Mouse (Mus musculus) CH12.LX (cell line): ENCODE measurements around the gene Slc16a9.

ENCODE experiments used
- CTCF ChIP-seq, 2 experiments: IDR thresholded peaks in 1 of 2; conservative IDR thresholded peaks in 1 of 2; 2 replicates each; pipeline ENCODE4 v1.5.1; 2011 to 2012; ENCODE audit warnings: low read depth in 2 of 2, low read length in 2 of 2, improper control_type of control experiment in 1 of 2, inconsistent platforms in 1 of 2, mild to moderate bottlenecking in 1 of 2, moderate library complexity in 1 of 2
- EP300 ChIP-seq: IDR thresholded peaks from 2 replicates; pipeline ENCODE4 v1.6.1; 2011; ENCODE audit warnings: low read length, improper control_type of control experiment
- MAX ChIP-seq: IDR thresholded peaks from 2 replicates; pipeline ENCODE4 v1.6.1; 2011; ENCODE audit warnings: low read length, improper control_type of control experiment
- MAZ ChIP-seq: IDR thresholded peaks from 2 replicates; pipeline ENCODE4 v1.6.1; 2012; ENCODE audit warnings: low read depth, mild to moderate bottlenecking, inconsistent platforms, low read length, improper control_type of control experiment, moderate library complexity
- NRF1 ChIP-seq: IDR thresholded peaks from 2 replicates; pipeline ENCODE4 v1.6.1; 2014; ENCODE audit warnings: low read depth, mild to moderate bottlenecking, inconsistent platforms, low read length, improper control_type of control experiment, moderate library complexity
- POLR2A ChIP-seq: IDR thresholded peaks from 2 replicates; pipeline ENCODE4 v1.6.1; 2011; ENCODE audit warnings: low read depth, mild to moderate bottlenecking, improper control_type of control experiment, low read length
- POLR2AphosphoS2 ChIP-seq: IDR thresholded peaks from 2 replicates; pipeline ENCODE4 v1.6.1; 2011; ENCODE audit warnings: low read depth, low read length, improper control_type of control experiment
- SMC3 ChIP-seq: IDR thresholded peaks from 2 replicates; pipeline ENCODE4 v1.6.1; 2011; ENCODE audit warnings: low read depth, low read length, improper control_type of control experiment
- TBP ChIP-seq: conservative IDR thresholded peaks from 2 replicates; pipeline ENCODE4 v1.6.1; 2011; ENCODE audit warnings: low read depth, low read length, improper control_type of control experiment
- UBTF ChIP-seq: IDR thresholded peaks from 2 replicates; pipeline ENCODE4 v1.6.1; 2012; ENCODE audit warnings: low read depth, mild to moderate bottlenecking, inconsistent platforms, low read length, improper control_type of control experiment, moderate library complexity
- USF2 ChIP-seq: conservative IDR thresholded peaks from 2 replicates; pipeline ENCODE4 v1.6.1; 2011; ENCODE audit warnings: low read depth, low read length, improper control_type of control experiment

DNA sequence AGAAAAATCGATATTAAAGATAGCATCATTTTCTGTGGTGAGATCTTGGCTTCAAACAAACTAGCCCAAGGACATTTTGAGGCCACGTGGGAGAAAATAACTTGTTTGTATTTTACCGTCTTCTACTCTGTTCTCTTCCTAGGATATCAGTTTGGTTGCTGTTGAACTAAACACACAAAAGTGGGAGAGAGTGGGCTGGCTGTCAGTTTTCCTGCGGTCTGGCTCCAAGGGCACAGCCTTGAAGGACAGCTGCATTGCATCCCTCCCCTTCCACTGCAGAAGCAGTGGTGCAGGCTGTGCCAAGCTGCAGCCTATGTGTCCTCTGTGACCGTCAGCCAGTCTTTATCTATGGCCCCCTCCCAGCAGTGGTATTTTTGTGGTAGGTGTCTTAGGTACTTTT is 54.8 kb downstream of the Slc16a9 start:
- TF ChIP-seq NRF1 (no peak), UBTF (no peak), EP300 (no peak), CTCF (conservative IDR thresholded peaks at IDR 0.05 in 1 of 2, IDR thresholded peaks at IDR 0.05 in 1 of 2; ENCODE audit: low read depth in 2 of 2, low read length in 2 of 2) (no peak), POLR2A (no peak), USF2 (no peak), MAX (no peak), SMC3 (no peak), MAZ (no peak), POLR2AphosphoS2 (no peak), TBP (no peak)
